Mouse (Mus musculus): Measurements from ENCODE around the gene Dip2a. TPM values are rescaled to one million over a fixed set of nuclear protein-coding genes. Genes with fewer than 3 reads are reported as not detected.

Dip2a gene
- polyA plus RNA-seq, 1 experiment from 2014 or later: 9.0 TPM

DNA sequence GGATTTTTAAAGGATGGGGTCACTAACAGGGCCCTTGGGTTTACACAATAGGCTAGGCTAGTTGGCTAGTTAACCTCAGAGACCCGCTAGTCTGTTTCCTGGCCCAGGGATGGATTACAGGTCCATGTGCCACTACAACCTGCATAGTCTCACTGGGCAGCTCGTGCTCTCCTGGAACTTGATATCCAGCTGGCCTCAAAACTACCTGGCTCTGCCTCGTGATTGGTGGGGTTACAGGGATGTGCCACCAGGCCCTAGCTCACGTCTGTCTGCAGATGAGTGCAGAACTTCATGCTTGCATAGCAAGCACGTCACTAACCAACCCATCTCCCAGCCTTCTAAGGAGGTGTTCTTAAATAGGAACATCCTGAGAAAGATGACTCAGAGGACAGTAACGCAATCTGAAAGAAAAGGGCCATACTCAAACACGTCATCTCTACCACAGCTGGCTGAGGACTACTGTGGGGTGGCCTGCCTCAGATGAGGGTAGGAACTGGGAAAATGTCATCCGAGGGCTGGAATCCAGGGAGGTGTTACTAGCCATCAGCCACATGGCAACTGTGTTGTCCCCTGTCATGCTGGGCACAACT lies 12.3 kb upstream of the Dip2a start:
- H3K9me3 ChIP-seq (replicated peaks; ENCODE audit: control insufficient read depth, low read length): no peaks in the 10 kb centered on the region
- H3K36me3 ChIP-seq (ENCODE audit: control insufficient read depth, insufficient read depth): peaks cover 34% of the 10 kb centered on the region
- no peak overlapping the region for H3K4me2 ChIP-seq (ENCODE audit: low read depth, low read length)
- no peak overlapping the region for H3K9ac ChIP-seq (ENCODE audit: low read length)
- H3K27me3 ChIP-seq (ENCODE audit: control insufficient read depth, insufficient read depth, low read length): no peaks in the 10 kb centered on the region
- no peak overlapping the region for H3K27ac ChIP-seq (ENCODE audit: low read length)
- H3K4me3 ChIP-seq (ENCODE audit: low read length): no peak overlapping the region
- 86% methylated on average over 8 of the region's 8 CpGs for WGBS
- H3K4me1 ChIP-seq (ENCODE audit: control insufficient read depth, insufficient read depth, low read length): no peaks in the 10 kb centered on the region
- no peak for ATAC-seq (replicated peaks; ENCODE audit: extremely low read depth, insufficient read depth, low FRiP score)

DNA sequence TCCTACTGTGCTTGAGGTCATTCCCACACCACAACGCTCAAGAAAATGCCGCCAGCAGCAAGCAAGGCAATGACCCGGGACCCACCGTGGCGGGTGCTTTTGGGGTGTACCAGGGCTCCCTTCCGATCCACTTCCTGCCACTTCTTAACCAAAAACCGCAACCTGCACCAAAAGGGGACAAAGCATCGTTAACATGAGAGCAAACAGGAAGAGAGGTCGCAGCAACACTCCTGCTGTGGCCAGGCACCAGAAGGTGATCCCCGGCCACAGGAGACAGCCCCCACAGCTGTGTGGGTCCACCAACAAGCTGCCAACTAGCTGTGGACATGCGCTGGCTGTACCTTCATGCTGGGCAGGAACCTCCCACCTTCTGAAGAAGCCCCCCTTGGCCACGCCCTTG lies 9.9 kb upstream of the Dip2a start:
- Histone ChIP-seq H3K27ac (ENCODE audit: low read length) (no peak overlapping the region), H3K4me1 (ENCODE audit: control insufficient read depth, insufficient read depth, low read length) (no peaks in the 10 kb centered on the region), H3K36me3 (ENCODE audit: control insufficient read depth, insufficient read depth) (peaks cover 39% of the 10 kb centered on the region), H3K4me2 (ENCODE audit: low read depth, low read length) (no peak overlapping the region), H3K9ac (ENCODE audit: low read length) (no peak overlapping the region), H3K4me3 (ENCODE audit: low read length) (no peak overlapping the region), H3K9me3 (replicated peaks; ENCODE audit: control insufficient read depth, low read length) (no peaks in the 10 kb centered on the region), H3K27me3 (ENCODE audit: control insufficient read depth, insufficient read depth, low read length) (no peaks in the 10 kb centered on the region)
- WGBS: 82% methylated on average over 12 of the region's 12 CpGs
- no peak for ATAC-seq (replicated peaks; ENCODE audit: extremely low read depth, insufficient read depth, low FRiP score)

DNA sequence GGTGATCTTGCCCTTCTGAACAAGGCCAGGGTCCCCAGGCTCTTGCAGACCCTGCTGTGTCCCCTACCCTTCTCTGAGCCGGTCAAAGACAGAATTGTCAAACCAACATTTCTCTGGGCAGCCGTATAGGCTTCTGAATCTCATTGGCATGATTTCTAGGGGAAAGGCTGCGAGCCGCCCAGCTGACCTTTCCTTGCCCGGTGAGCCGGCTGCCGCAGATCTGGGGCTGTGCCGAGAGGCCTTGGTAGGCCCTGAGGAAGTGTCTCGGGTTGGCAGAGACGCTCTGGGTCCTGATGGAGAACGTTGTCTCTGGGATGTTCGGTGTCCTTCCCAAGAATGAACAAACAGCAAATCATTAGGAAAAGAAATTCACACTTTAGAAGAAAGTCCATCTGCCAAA lies 8.9 kb upstream of the Dip2a start:
- H3K36me3 ChIP-seq (ENCODE audit: control insufficient read depth, insufficient read depth): peaks cover 39% of the 10 kb centered on the region
- no peaks in the 10 kb centered on the region for H3K4me1 ChIP-seq (ENCODE audit: control insufficient read depth, insufficient read depth, low read length)
- no peak overlapping the region for H3K4me2 ChIP-seq (ENCODE audit: low read depth, low read length)
- no peak overlapping the region for H3K27ac ChIP-seq (ENCODE audit: low read length)
- ATAC-seq (replicated peaks; ENCODE audit: extremely low read depth, insufficient read depth, low FRiP score): no peak
- no peak overlapping the region for H3K9ac ChIP-seq (ENCODE audit: low read length)
- H3K4me3 ChIP-seq (ENCODE audit: low read length): no peak overlapping the region
- 93% methylated on average over 12 of the region's 12 CpGs for WGBS
- no peaks in the 10 kb centered on the region for H3K9me3 ChIP-seq (replicated peaks; ENCODE audit: control insufficient read depth, low read length)
- H3K27me3 ChIP-seq (ENCODE audit: control insufficient read depth, insufficient read depth, low read length): no peaks in the 10 kb centered on the region

DNA sequence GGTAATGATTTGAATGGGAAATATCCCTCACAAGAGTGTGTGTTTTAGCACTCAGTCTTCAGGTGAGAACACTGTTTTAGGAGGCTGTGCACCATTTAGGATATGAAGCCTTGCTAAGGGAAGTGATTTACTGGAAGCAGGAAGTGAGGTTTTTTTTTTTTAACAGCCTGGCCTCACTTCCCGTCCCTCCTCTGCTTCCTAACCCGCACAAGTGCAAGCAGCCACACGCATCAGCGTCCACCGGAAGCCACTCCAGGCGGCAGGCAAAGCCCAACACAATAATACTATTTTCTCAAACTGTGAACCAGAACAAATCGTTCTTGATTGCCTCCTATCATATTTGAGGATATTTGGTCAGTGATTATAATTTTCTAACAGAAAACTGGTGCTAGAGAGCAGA lies 6.9 kb upstream of the Dip2a start:
- Histone ChIP-seq H3K4me3 (ENCODE audit: low read length) (no peak overlapping the region), H3K36me3 (ENCODE audit: control insufficient read depth, insufficient read depth) (peaks cover 39% of the 10 kb centered on the region), H3K4me2 (ENCODE audit: low read depth, low read length) (no peak overlapping the region), H3K4me1 (ENCODE audit: control insufficient read depth, insufficient read depth, low read length) (no peaks in the 10 kb centered on the region), H3K9me3 (replicated peaks; ENCODE audit: control insufficient read depth, low read length) (no peaks in the 10 kb centered on the region), H3K9ac (ENCODE audit: low read length) (no peak overlapping the region), H3K27me3 (ENCODE audit: control insufficient read depth, insufficient read depth, low read length) (no peaks in the 10 kb centered on the region), H3K27ac (ENCODE audit: low read length) (peak overlapping the region; percentile 64; the same call in 1 of the 2 replicates)
- WGBS: 62% methylated on average over 7 of the region's 7 CpGs
- ATAC-seq (replicated peaks; ENCODE audit: extremely low read depth, insufficient read depth, low FRiP score): no peak

DNA sequence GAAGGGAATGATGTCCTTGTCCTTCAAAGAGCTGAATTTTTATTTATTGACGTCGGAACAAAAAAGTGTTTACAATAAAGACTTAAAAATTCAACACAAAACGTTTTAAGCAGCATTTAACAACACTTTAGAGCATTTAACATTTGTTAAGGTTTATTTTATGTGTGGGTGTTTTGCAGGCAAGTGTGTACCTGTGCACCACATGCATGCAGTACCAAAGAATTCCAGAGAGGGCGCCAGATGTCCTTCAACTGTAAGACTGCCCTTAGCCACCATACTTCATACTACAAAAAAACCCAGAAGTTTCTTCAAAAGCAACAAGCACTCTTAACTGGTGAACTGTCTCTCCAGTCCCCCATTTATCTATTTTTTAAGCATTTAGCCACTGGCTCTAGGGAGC lies 1.5 kb upstream of the Dip2a start:
- peaks cover 9% of the 10 kb centered on the region for H3K36me3 ChIP-seq (ENCODE audit: control insufficient read depth, insufficient read depth)
- WGBS: 7% methylated on average over 4 of the region's 4 CpGs
- H3K4me1 ChIP-seq (ENCODE audit: control insufficient read depth, insufficient read depth, low read length): peaks cover 7% of the 10 kb centered on the region
- H3K27ac ChIP-seq (ENCODE audit: low read length): no peak overlapping the region; the same call in 1 of the 2 replicates
- peak overlapping the region; percentile 84 for H3K4me2 ChIP-seq (ENCODE audit: low read depth, low read length)
- no peaks in the 10 kb centered on the region for H3K27me3 ChIP-seq (ENCODE audit: control insufficient read depth, insufficient read depth, low read length)
- H3K4me3 ChIP-seq (ENCODE audit: low read length): peak overlapping the region; percentile 91; the same call in 1 of the 2 replicates
- H3K9me3 ChIP-seq (replicated peaks; ENCODE audit: control insufficient read depth, low read length): no peaks in the 10 kb centered on the region
- H3K9ac ChIP-seq (ENCODE audit: low read length): no peak overlapping the region
- ATAC-seq (replicated peaks; ENCODE audit: extremely low read depth, insufficient read depth, low FRiP score): no peak

DNA sequence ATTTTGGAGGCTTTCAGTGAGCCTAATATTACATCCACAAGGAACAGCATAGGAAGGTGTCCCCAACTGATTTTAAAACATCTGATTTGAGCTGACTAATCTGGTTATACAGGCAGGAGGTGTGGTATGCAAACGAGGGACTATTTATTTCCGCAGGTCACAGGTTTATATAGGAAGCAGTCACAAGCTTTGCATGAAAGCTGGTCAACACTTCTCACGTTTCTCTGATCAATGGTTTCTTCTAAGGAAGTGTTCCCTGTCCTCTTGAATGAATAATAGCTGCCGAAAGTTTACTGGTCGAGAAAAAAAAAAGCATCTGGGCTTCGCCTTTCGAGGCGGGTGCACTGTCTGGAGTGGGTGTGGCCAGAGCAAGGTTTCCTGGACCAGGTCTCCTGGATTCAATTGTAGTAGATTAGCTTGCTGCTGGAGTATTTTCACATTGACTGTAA lies 976 bp upstream of the Dip2a start:
- Histone ChIP-seq H3K9me3 (replicated peaks; ENCODE audit: control insufficient read depth, low read length) (no peaks in the 10 kb centered on the region), H3K9ac (ENCODE audit: low read length) (peak overlapping the region; percentile 96), H3K4me2 (ENCODE audit: low read depth, low read length) (peak overlapping the region; percentile 84), H3K36me3 (ENCODE audit: control insufficient read depth, insufficient read depth) (peaks cover 6% of the 10 kb centered on the region), H3K4me1 (ENCODE audit: control insufficient read depth, insufficient read depth, low read length) (peaks cover 7% of the 10 kb centered on the region), H3K4me3 (ENCODE audit: low read length) (peak overlapping the region; percentile 91), H3K27me3 (ENCODE audit: control insufficient read depth, insufficient read depth, low read length) (no peaks in the 10 kb centered on the region), H3K27ac (ENCODE audit: low read length) (peak overlapping the region; percentile 75)
- 14% methylated on average over 8 of the region's 8 CpGs for WGBS
- no peak for ATAC-seq (replicated peaks; ENCODE audit: extremely low read depth, insufficient read depth, low FRiP score)

DNA sequence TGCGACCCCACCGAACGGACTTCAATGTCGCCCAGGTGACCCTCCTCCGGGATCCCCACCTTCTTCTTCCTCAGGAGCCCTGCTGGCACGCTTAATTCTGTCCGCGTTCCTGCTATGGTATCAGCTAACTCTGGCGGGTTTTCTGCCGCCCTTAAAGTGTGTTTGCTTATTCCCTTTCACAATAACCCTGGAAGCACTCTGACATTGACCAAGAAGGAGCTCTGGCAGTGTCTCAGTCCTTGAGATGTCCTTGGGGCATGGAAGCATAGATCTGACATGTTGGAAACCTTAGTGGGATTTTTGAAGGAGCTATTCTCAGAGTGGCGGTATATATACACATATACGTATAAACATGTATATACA lies 430 bp upstream of the Dip2a start:
- Histone ChIP-seq H3K27me3 (ENCODE audit: control insufficient read depth, insufficient read depth, low read length) (no peaks in the 10 kb centered on the region), H3K9ac (ENCODE audit: low read length) (peak overlapping the region; percentile 96), H3K4me2 (ENCODE audit: low read depth, low read length) (peak overlapping the region; percentile 84), H3K27ac (ENCODE audit: low read length) (peak overlapping the region; percentile 75), H3K9me3 (replicated peaks; ENCODE audit: control insufficient read depth, low read length) (no peaks in the 10 kb centered on the region), H3K36me3 (ENCODE audit: control insufficient read depth, insufficient read depth) (peaks cover under 1% of the 10 kb centered on the region; the same call in 1 of the 2 replicates), H3K4me3 (ENCODE audit: low read length) (peak overlapping the region; percentile 91), H3K4me1 (ENCODE audit: control insufficient read depth, insufficient read depth, low read length) (peaks cover 7% of the 10 kb centered on the region)
- peak; percentile 16 for ATAC-seq (replicated peaks; ENCODE audit: extremely low read depth, insufficient read depth, low FRiP score)
- WGBS: 3% methylated on average over 12 of the region's 12 CpGs

DNA sequence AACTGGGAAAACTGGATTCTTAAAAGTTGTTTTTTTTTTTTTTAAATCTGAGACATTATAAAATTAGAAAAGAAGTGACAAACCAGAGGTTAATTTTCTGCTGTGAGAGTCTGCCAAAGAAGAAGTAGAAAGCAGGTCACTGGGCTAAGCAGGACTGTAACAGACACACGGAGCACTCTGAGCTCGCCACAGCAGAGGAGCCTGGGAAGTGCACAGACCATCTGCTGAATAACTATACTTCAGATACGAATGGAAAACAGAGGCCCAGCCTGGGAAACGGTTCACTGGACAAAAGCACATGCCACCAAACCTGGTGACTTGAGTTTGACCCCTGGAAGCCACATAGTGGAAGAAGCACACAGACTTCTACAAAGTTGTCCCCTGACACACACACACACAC lies 10.7 kb downstream of the Dip2a start:
- Histone ChIP-seq H3K27me3 (ENCODE audit: control insufficient read depth, insufficient read depth, low read length) (no peaks in the 10 kb centered on the region), H3K9me3 (replicated peaks; ENCODE audit: control insufficient read depth, low read length) (no peaks in the 10 kb centered on the region), H3K27ac (ENCODE audit: low read length) (no peak overlapping the region), H3K9ac (ENCODE audit: low read length) (no peak overlapping the region), H3K4me2 (ENCODE audit: low read depth, low read length) (no peak overlapping the region), H3K4me3 (ENCODE audit: low read length) (no peak overlapping the region), H3K36me3 (ENCODE audit: control insufficient read depth, insufficient read depth) (0 out of 2 replicates have a peak, but pooled peaks cover 3% of the 10 kb centered on the region), H3K4me1 (ENCODE audit: control insufficient read depth, insufficient read depth, low read length) (peaks cover 8% of the 10 kb centered on the region)
- WGBS: 25% methylated on average over 4 of the region's 4 CpGs
- ATAC-seq (replicated peaks; ENCODE audit: extremely low read depth, insufficient read depth, low FRiP score): no peak

DNA sequence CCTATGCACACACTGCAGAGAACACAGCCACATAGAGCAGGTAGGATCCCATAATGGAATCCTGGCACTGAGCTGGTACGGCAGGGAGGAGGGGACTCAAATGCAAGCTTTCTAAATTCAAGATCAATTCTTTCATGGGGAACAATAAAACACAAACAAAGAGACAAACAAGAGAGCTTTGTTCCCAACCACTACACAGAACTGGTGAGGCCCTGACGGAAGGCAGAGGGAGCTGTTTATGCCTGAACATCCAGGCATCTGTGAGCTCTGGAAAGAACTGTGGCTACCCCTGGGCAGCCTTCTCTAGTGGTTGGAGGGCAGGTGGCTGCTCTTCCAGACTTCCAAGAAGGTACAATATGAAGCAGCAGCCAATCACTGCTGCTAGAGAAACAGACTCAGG lies 13.1 kb downstream of the Dip2a start:
- no peak overlapping the region for H3K4me2 ChIP-seq (ENCODE audit: low read depth, low read length)
- H3K9me3 ChIP-seq (replicated peaks; ENCODE audit: control insufficient read depth, low read length): no peaks in the 10 kb centered on the region
- no peak for ATAC-seq (replicated peaks; ENCODE audit: extremely low read depth, insufficient read depth, low FRiP score)
- no peaks in the 10 kb centered on the region for H3K36me3 ChIP-seq (ENCODE audit: control insufficient read depth, insufficient read depth)
- no peaks in the 10 kb centered on the region for H3K27me3 ChIP-seq (ENCODE audit: control insufficient read depth, insufficient read depth, low read length)
- WGBS: 85% methylated on average over 2 of the region's 2 CpGs
- peaks cover 15% of the 10 kb centered on the region for H3K4me1 ChIP-seq (ENCODE audit: control insufficient read depth, insufficient read depth, low read length)
- H3K4me3 ChIP-seq (ENCODE audit: low read length): no peak overlapping the region
- no peak overlapping the region for H3K27ac ChIP-seq (ENCODE audit: low read length)
- no peak overlapping the region for H3K9ac ChIP-seq (ENCODE audit: low read length)
